Mouse (Mus musculus) inflammation-experienced regulatory T-cells, adult 6 months (primary cell): ENCODE data around the gene Tex19.1. TPM values are rescaled to one million over a fixed set of nuclear protein-coding genes. Genes with fewer than 3 reads are reported as not detected.

Experiments used
- ATAC-seq: one replicate; pipeline ENCODE4 v1.8.0; 2017
- polyA plus RNA-seq, 3 experiments: library from polyadenylated mRNA; unstranded; fragments of 100-300 nt; shearing (Covaris generic); gene quantifications; one replicate each; pipeline ENCODE4 v1.2.1; 2017

Gene Tex19.1
- polyA plus RNA-seq, 3 experiments from 2014 or later, result not detected

DNA sequence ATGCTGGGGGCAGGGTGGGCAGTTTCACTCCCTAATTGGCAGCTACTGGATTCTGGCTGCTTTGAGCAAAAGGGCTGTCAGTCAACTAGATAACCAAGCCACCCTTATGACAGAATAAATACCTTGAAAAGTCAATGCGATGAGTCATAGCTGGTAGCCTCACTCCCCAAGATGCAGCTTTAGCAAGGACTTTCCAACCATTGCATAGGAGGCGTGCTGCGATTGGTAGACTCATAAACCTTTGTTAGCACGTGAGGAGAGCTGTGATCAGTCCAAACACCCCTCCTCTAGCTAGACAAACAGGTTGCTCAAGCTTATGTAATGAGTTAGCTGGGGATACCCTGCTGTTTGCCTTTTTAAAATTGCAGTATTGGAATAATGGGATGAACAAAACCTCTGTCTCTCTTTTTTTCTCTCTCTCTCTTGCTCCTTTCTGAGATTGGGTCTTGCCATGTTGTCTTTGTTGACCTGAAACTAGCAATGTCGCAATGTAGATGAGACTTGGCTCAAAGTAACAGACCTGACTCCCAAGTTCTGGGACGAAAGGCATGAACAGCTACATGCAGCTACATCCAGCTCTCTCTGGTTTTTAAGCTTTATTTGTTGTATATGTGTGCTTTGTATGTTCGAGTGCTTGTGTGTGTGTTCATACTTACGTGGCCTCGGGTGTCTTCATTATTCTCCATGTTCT lies 2.5 kb upstream of the Tex19.1 start:
- no peak for ATAC-seq

DNA sequence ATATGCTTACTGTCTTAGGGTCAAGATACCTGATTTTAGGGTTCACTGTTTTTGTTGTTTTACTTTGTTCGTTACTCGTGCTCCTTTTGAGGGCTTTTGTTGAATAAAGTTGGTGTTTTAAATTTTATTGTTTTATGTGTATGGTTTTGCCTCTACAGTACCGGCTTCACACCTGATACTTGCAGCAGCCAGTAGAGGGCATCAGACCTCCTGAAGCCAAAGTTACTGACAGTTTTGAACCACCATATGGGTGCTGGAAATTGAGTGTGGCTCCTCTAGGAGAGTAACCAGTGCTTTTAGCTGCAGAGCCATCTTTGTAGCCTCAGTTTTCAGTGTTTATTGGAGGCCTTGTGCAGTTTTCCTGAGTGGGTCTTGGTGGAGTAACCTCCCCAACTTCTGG lies 2.2 kb downstream of the Tex19.1 start:
- ATAC-seq, result no peak

DNA sequence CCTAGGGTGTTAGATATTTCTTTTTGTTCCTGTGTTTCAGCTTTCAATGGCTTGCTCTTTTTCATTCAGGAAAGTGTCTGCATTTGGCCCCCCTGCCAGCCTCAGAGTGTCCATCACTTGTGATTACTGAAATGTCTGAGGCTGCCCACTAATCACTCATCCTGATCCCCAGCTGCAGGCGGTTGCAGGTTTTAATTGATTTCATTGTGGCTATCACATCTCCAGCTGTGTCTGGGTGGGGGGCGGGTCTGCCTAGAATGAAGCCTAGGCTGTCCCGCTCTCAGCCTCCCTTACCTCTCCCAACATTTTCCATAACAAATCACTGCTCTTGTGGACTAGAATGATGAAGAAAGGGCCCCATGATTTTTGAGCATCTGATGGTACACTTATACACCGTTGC lies 8.3 kb downstream of the Tex19.1 start:
- ATAC-seq, result no peak

DNA sequence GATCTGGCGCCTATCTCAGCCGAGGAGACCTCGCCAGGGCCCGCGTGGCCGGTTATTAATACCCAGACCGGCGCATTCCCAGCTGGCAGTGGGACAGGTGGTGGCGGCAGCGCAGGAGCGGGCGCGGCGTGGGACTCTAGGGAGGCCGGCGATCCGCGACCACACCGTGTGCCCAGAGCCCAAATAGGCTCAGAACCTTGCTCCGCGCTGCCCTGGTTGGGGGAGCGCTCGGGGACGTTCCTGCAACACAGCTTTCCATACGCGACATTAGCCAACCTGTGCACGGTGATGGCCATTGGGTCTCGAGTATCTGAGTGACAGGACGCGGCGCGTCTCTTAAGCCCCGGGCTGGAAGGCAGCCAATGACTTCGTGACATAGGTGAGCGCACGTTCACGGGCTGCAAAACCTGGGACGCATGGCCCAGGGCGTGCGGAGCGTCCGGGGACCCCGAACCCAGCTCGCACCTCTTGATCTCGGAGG lies 10.5 kb downstream of the Tex19.1 start:
- ATAC-seq, result no peak

DNA sequence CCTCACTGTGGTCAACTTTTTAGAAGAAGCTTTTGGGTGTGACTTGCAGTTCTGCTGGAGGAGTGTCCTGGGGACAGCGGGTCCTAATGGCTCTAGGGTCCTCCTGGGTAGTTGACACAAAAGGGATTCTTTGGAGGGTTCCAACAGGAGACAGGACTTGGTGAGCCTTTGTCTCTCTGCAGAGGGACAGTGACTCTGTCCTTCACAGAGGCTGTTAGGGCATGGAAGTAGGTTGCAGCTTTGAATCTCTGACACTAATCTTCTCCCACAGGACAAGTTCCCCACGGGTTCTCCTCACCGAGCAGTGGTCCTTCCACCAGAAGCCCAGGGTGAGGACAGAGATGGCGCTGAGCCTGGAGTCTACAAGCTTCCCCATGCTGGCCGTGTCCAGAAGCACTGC lies 14.0 kb downstream of the Tex19.1 start, which contains the start of gene Uts2r:
Uts2r (plus strand) TSS at position 301 of the 400 bp plus-strand sequence.
- no peak for ATAC-seq

DNA sequence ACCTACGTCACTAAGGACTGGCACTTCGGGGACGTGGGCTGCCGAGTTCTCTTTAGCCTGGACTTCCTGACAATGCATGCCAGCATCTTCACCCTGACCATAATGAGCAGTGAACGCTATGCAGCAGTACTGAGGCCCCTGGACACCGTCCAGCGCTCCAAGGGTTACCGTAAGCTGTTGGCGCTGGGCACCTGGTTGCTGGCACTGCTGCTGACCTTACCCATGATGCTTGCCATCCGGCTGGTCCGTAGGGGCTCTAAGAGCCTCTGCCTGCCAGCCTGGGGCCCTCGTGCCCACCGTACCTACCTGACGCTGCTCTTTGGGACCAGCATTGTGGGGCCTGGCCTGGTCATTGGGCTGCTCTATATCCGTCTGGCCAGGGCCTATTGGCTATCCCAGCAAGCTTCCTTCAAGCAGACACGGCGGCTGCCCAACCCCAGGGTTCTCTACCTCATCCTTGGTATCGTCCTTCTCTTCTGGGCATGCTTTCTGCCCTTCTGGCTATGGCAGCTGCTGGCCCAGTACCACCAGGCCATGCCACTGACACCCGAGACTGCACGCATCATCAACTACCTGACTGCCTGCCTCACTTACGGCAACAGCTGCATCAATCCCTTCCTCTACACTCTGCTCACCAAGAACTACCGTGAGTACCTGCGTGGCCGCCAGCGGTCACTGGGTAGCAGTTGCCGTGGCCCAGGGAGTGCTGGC lies 14.8 kb downstream of the Tex19.1 start:
- no peak for ATAC-seq

DNA sequence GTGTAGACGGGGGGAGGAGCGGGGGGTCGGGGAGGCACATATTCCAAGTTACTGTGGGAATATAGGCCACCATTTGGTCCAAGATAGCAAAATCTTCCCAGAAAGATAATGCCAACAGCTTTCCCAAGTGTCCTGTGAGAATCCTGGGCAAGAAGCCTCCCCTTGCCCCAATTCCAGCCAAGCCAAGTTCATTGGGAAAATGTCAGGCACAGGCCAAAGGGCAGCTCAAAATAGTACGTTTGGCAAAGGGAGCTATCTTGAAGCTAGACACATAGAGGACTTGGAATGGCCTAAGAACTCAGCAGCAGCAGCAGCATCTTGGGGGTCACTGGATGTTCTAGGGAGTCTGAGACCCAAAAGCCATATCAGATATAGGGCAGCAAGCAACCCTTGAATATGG lies 17.8 kb downstream of the Tex19.1 start:
- ATAC-seq, result no peak

DNA sequence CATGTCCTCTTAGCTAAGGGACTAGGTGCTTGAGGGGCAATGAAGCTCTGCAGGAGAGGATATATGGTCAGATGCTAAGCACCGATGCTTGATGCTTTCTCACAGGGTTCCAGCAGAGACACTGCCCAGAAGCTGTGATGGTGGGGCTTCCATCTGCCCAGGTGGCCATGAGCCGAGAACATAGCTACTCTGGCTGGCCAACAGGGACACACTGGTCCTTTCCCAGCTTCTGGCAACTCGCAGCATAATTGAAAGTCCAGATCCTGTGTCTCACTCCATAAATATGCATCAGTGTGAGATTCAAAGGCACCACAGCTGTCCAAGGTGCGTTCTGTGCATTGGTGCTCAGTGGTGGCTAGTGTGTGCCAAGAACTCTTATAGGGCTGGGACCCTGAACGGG lies 27.3 kb downstream of the Tex19.1 start:
- no peak for ATAC-seq

DNA sequence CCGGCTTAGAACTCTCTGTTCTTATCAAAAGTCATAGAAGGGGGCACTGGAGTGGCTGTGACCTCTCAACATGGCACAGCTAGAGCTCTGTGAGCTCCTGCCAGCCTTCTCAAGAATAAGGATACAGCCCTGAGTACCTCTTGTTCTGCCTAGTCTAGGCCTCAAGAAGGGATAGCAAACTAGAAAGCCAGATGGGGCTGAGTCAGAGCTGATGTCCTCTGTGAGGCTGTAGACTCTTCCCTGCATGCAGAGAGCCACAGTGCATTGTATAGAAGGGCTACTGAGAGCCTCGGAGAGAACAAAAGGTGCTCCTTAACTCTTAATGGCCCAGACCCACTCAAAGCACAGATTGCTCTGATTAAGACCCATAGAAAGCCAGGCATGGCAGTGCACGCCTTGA lies 28.3 kb downstream of the Tex19.1 start:
- ATAC-seq, result no peak

DNA sequence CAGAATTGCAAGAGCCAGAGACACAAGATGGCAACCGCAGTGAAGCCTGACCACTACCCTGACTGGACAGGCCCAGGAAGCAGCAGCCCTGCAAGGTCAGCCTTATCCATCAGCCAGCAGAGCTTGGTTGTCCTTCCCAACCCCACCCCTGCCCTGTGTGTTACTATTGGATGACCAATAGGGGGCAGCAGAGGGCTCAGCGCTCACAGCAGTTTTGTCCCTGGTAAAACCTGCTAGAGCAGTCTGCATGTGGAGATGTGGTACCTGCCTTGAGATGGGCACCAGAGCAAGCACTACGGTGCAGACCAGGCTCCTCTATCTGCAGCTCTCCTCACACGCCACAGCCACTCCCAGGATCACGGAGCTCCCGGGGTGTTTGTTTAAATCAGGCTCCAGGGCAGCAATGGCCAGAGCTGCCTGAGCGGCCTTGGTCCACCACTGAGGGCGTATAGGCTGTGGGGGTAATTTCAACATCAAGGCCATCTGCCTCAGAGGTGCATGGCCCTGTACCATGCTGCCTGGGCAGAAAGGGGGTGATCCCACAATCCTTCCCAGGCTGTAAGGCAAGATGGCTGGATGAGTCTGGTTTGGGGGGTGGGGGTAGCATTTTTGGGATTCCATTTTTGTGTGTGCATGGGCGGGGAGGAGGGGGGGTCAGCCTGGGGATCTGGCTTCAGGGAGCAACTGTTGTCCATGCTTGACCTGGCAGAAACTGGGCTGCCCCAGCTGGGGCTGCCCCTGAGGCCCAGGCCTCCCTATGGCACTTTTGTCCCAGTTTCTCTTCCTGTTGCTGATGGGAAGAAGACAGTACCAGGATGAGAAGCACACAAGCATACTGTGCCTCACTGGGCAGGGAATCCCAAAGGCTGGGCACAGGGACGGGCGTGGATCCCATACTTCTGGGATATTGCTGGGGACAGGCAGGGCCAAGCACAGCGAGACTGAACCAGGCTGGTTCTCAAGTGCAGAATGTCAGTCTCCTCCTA lies 30.6 kb downstream of the Tex19.1 start:
- ATAC-seq, result no peak

DNA sequence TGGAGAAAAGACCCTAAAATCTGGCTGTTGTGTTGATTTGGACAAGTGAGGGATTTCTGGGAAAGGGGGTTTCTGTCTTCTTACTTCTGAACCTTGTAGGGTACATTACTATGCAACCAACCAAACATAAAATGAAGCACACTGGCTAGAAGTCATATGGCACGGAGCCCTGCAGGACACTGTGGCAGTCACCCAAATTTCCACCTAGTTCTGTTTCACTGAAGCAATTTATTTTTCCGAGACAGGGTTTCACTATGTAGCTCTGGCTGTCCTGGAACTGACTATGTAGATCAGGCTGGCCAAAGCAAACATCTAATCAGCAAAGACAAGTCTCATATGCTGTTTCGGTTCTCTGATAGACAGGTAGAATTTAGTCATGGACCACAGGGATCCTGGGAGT lies 43.7 kb downstream of the Tex19.1 start:
- ATAC-seq, result no peak

DNA sequence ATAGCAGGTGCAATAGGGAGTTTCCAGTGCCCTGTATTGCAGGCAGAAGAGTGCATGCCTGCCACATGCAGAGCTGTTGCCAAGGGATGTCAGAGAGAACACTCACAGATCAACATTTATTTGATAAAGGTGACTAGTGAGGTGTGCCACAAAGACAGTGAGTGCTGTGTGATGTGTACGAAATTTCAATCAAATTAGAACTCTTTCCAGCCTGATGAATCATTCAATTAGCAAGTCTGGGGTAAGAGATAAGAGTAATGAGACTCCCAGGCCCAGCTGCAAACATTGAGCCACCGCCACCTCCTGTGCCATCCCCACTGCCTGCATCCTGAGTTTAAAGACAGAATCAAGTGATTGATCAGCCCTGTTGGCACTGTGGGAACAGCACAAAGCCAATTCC lies 46.8 kb downstream of the Tex19.1 start:
- ATAC-seq, result no peak

DNA sequence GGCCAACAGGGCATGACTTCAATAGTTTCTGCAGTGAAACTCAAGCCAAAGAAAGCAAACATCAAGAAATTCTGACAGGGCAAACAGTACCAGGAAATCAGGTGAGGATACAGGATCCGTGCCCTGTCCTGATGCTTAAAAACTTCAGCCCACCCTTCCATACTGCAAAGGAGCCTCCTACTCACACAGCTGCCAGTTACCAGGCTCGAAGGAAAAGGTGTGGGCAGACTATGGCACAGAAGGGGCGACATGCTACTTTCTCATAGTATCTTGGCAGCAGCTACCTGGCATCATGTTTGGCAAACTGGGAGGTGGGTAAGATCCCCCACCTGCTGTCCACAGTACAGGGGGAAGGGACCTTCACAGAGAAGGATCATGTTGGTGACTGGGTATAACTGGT lies 47.5 kb downstream of the Tex19.1 start:
- ATAC-seq, result no peak

Other genes starting within 250 kb of the Tex19.1 start
- gene Ccdc57, start 213.3 kb upstream of the Tex19.1 start, polyA plus RNA-seq, result under 1 TPM; 0.35 to 0.45 (median 0.42) TPM
- gene Slc16a3, start 197.7 kb upstream of the Tex19.1 start, polyA plus RNA-seq, result 1 to 10 TPM; 2.9 to 4.0 (median 3.4) TPM
- gene Csnk1d, start 154.8 kb upstream of the Tex19.1 start, polyA plus RNA-seq, result 10 to 100 TPM; 56.0 to 64.3 (median 61.4) TPM
- gene Cd7, start 106.7 kb upstream of the Tex19.1 start, polyA plus RNA-seq, result 100 to 1,000 TPM in 1 of 3 experiments, 10 to 100 TPM in 2; 51.7 to 149 (median 51.9) TPM
- not detected for gene Sectm1b, start 82.6 kb upstream of the Tex19.1 start, polyA plus RNA-seq
- gene Sectm1a, start 64.9 kb upstream of the Tex19.1 start, polyA plus RNA-seq, result not detected
- gene Tex19.2, start 27.5 kb upstream of the Tex19.1 start, polyA plus RNA-seq, result not detected
- gene Uts2r, start 14.1 kb downstream of the Tex19.1 start, polyA plus RNA-seq, result not detected
- gene Hexdc, start 58.3 kb downstream of the Tex19.1 start, polyA plus RNA-seq, result 1 to 10 TPM in 2 of 3 experiments, under 1 TPM in 1; 0.86 to 2.7 (median 1.5) TPM
- gene Ogfod3, start 58.6 kb downstream of the Tex19.1 start, polyA plus RNA-seq, result 1 to 10 TPM; 3.2 to 7.3 (median 5.3) TPM
- gene Cybc1, start 83.2 kb downstream of the Tex19.1 start, polyA plus RNA-seq, result 10 to 100 TPM; 78.0 to 95.8 (median 86.5) TPM
- 10 to 100 TPM; 19.6 to 28.6 (median 23.6) TPM for gene Narf, start 91.1 kb downstream of the Tex19.1 start, polyA plus RNA-seq
- 1 to 10 TPM; 6.3 to 8.5 (median 6.6) TPM for gene Foxk2, start 113.8 kb downstream of the Tex19.1 start, polyA plus RNA-seq
- gene Wdr45b, start 208.3 kb downstream of the Tex19.1 start, polyA plus RNA-seq, result 10 to 100 TPM; 25.9 to 27.2 (median 26.9) TPM
- gene Rab40b, start 242.1 kb downstream of the Tex19.1 start, polyA plus RNA-seq, result under 1 TPM in 1 of 3 experiments, not detected in 2; 0.42 TPM